Mouse (Mus musculus) right cerebral cortex, postnatal 10 days (tissue): Measurements from ENCODE around the gene Gm21748.
"Not testable (repeated sequence)": the region's sequence is repeated elsewhere in the genome, so short reads cannot be mapped to it uniquely, and the experiment has no call there.

Experiments
- DNase-seq, 2 experiments: peaks; one replicate each; pipeline ENCODE4 v3.0.0; 2021; ENCODE audit warnings: low spot score in 2 of 2

Gm21748 gene

DNA sequence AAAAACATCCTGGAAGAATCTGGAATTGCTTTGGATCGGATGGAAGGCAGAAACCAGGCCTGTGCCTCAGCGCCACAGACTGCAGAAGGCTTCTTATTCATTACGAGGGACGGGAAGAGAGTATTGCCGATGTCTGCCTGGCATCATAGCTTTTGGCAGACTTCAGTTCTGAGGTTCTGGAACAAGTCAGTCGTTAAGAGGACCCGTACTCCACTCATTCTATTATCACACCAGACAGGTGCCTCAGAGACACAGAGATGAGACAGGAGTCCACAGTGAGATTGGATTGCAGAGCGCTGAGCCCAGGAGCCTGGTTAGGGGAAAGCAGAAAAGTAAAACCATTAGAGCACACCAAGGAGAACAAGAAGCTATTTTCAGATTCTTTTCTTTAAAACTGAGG is at the start of gene Gm21748:
Gene Gm21748 (minus strand): TSS at position 101 of the 400 bp plus-strand sequence.
- DNase-seq, result not testable (repeated sequence)
